Mouse (Mus musculus) embryonic fibroblast, embryonic 13.5 days (primary cell): ENCODE measurements around the gene Thbs4.

Source experiments
- CTCF ChIP-seq: IDR thresholded peaks from 2 replicates; pipeline ENCODE4 v1.5.1; 2011; ENCODE audit warnings: mild to moderate bottlenecking, control low read depth, low read length, moderate library complexity, borderline replicate concordance; ENCODE audit not compliant: insufficient read depth
- POLR2A ChIP-seq: IDR thresholded peaks from 2 replicates; pipeline ENCODE4 v1.6.1; 2011; ENCODE audit warnings: low read depth, mild to moderate bottlenecking, control low read depth, low read length, moderate library complexity

DNA sequence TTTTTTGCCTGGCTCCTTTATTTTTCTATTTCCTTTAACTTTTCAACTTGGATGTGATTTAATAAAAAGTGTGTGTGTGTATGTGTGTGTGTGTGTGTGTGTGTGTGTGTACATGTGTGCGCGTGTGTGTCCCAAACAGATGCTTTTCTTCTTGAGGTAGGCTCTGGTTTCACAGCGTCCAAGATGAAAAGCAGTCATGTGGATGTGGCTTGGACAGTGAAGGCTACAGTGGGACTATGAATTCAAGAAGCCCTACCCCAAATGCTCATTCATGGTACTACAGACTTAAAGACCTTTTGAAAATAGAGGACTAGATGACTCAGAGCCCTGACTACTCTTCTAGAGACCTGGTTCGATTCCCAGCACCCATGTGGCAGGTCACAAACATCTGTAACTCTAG, 11.1 kb downstream of the Thbs4 start:
- TF ChIP-seq CTCF: no peak
- TF ChIP-seq POLR2A: no peak
